Mouse (Mus musculus): ENCODE measurements around the gene Rmi2. TPM values are rescaled to one million over a fixed set of nuclear protein-coding genes. Genes with fewer than 3 reads are reported as not detected.

Rmi2 gene
- polyA plus RNA-seq, 1 experiment from 2014 or later = 0.70 TPM

GRCm38 (mm10) chr16:10821387-10821786 is 13.5 kb upstream of the Rmi2 start:
- Histone ChIP-seq H3K27ac (ENCODE audit: low read depth, low read length) (no peak overlapping the region), H3K9me3 (ENCODE audit: control insufficient read depth, low read length) (no peaks in the 10 kb centered on the region; the same call in 1 of the 2 replicates), H3K9ac (ENCODE audit: low read depth, low read length) (no peak overlapping the region), H3K4me2 (ENCODE audit: low read length) (no peak overlapping the region), H3K27me3 (replicated peaks; ENCODE audit: control insufficient read depth, insufficient read depth, low read length) (no peaks in the 10 kb centered on the region), H3K4me1 (ENCODE audit: control insufficient read depth, insufficient read depth, low read depth, low read length) (no peaks in the 10 kb centered on the region), H3K36me3 (ENCODE audit: control insufficient read depth, insufficient read depth, low read length) (no peaks in the 10 kb centered on the region), H3K4me3 (ENCODE audit: low read length) (no peak overlapping the region)
- ATAC-seq = no peak
- WGBS = 73% methylated on average over 4 of the region's 4 CpGs

DNA sequence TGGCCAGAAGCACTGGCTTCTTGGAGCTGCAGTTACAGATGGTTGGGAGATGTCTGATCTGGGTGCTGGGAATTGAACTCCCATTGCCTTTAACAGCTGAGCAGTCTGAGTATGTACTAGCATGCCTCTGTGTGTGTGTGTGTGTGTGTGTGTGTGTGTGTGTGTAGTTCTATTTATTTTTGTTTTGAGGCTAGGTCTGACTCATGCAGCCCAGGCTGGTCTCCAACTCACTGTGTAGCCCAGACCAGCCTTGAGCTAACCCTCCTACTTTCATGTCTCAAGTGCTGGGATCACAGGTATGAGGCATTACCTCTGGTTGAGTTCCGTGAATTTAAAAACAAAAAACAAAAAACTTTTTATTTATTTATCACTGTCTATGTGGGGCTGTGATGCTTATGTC is 10.3 kb upstream of the Rmi2 start:
- H3K27me3 ChIP-seq (replicated peaks; ENCODE audit: control insufficient read depth, insufficient read depth, low read length) = no peaks in the 10 kb centered on the region
- ATAC-seq = no peak
- H3K9ac ChIP-seq (ENCODE audit: low read depth, low read length) = no peak overlapping the region
- no peaks in the 10 kb centered on the region; the same call in 1 of the 2 replicates for H3K9me3 ChIP-seq (ENCODE audit: control insufficient read depth, low read length)
- no peaks in the 10 kb centered on the region for H3K36me3 ChIP-seq (ENCODE audit: control insufficient read depth, insufficient read depth, low read length)
- no peak overlapping the region for H3K4me3 ChIP-seq (ENCODE audit: low read length)
- no peaks in the 10 kb centered on the region for H3K4me1 ChIP-seq (ENCODE audit: control insufficient read depth, insufficient read depth, low read depth, low read length)
- H3K4me2 ChIP-seq (ENCODE audit: low read length) = no peak overlapping the region
- 86% methylated on average over 1 of the region's 1 CpGs for WGBS
- H3K27ac ChIP-seq (ENCODE audit: low read depth, low read length) = no peak overlapping the region

- Histone ChIP-seq H3K9me3 (ENCODE audit: control insufficient read depth, low read length) (no peaks in the 10 kb centered on the region; the same call in 1 of the 2 replicates), H3K4me3 (ENCODE audit: low read length) (no peak overlapping the region), H3K36me3 (ENCODE audit: control insufficient read depth, insufficient read depth, low read length) (no peaks in the 10 kb centered on the region), H3K27ac (ENCODE audit: low read depth, low read length) (no peak overlapping the region), H3K27me3 (replicated peaks; ENCODE audit: control insufficient read depth, insufficient read depth, low read length) (no peaks in the 10 kb centered on the region), H3K9ac (ENCODE audit: low read depth, low read length) (no peak overlapping the region), H3K4me2 (ENCODE audit: low read length) (no peak overlapping the region), H3K4me1 (ENCODE audit: control insufficient read depth, insufficient read depth, low read depth, low read length) (no peaks in the 10 kb centered on the region)
- no peak for ATAC-seq
- WGBS = 89% methylated on average over 4 of the region's 4 CpGs
These were observed 9.0 kb upstream of the Rmi2 start for GRCm38 (mm10) chr16:10825840-10826239.

GRCm38 (mm10) chr16:10827269-10827668 is 7.6 kb upstream of the Rmi2 start:
- no peak overlapping the region for H3K27ac ChIP-seq (ENCODE audit: low read depth, low read length)
- WGBS = 93% methylated on average over 9 of the region's 9 CpGs
- H3K4me1 ChIP-seq (ENCODE audit: control insufficient read depth, insufficient read depth, low read depth, low read length) = no peaks in the 10 kb centered on the region
- H3K9ac ChIP-seq (ENCODE audit: low read depth, low read length) = no peak overlapping the region
- no peak for ATAC-seq
- no peak overlapping the region for H3K4me3 ChIP-seq (ENCODE audit: low read length)
- no peak overlapping the region for H3K4me2 ChIP-seq (ENCODE audit: low read length)
- H3K27me3 ChIP-seq (replicated peaks; ENCODE audit: control insufficient read depth, insufficient read depth, low read length) = no peaks in the 10 kb centered on the region
- no peaks in the 10 kb centered on the region; the same call in 1 of the 2 replicates for H3K9me3 ChIP-seq (ENCODE audit: control insufficient read depth, low read length)
- H3K36me3 ChIP-seq (ENCODE audit: control insufficient read depth, insufficient read depth, low read length) = no peaks in the 10 kb centered on the region

DNA sequence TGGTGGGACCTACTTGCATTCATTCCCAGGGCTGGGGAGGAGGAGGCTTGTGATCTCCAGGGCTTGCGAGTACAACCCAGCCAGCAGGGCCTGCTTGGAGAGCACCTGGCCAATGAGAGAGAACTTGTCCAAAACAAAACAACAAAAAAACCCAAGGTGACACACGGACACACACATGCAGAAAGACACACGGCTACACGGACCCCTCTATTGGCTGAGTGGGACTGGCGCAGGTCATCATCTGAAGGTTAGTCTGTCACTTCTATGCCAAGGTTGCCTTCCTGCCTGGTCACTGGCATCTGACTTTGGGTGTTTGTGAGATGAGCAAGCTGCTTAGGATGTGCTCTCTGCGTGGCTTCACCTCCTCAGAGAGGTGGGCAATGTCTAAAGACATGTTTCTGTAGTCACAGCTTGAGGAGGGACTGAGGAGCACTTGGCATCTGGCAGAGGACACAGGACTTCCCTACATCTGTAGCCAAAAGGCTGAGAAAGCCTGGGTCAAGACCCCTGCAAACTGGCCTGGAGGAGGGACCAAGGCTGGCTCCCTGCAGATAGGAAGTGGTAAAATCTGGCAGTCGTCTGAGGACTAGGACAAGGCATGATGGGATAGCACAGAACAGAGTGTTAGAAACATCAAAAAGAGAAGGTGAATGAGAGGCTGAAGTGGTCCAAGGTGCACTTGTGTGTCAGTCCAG is 6.9 kb upstream of the Rmi2 start:
- no peak for ATAC-seq
- no peaks in the 10 kb centered on the region for H3K36me3 ChIP-seq (ENCODE audit: control insufficient read depth, insufficient read depth, low read length)
- no peak overlapping the region for H3K27ac ChIP-seq (ENCODE audit: low read depth, low read length)
- 88% methylated on average over 7 of the region's 7 CpGs for WGBS
- H3K4me3 ChIP-seq (ENCODE audit: low read length) = no peak overlapping the region
- H3K4me1 ChIP-seq (ENCODE audit: control insufficient read depth, insufficient read depth, low read depth, low read length) = no peaks in the 10 kb centered on the region
- H3K27me3 ChIP-seq (replicated peaks; ENCODE audit: control insufficient read depth, insufficient read depth, low read length) = no peaks in the 10 kb centered on the region
- no peak overlapping the region for H3K9ac ChIP-seq (ENCODE audit: low read depth, low read length)
- H3K4me2 ChIP-seq (ENCODE audit: low read length) = no peak overlapping the region
- no peaks in the 10 kb centered on the region; the same call in 1 of the 2 replicates for H3K9me3 ChIP-seq (ENCODE audit: control insufficient read depth, low read length)

DNA sequence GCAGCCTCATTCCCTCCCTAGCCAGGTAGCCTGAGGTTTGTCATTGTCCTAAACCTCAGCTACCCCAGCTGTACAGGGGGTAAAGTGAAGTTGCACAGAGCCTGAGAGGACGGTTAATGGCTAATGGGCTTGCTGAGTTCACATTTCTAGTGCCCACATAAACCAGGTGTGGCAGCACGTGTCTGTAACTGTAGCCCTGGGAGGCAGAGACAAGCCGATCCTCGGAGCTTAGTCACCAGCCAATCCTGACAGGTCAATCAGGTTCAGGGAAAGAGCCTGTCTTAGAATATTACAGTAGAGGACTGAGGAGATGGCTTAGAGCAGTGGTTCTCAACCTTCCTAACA is 6.4 kb upstream of the Rmi2 start:
- Histone ChIP-seq H3K9me3 (ENCODE audit: control insufficient read depth, low read length) (no peaks in the 10 kb centered on the region; the same call in 1 of the 2 replicates), H3K4me3 (ENCODE audit: low read length) (no peak overlapping the region), H3K4me2 (ENCODE audit: low read length) (no peak overlapping the region), H3K4me1 (ENCODE audit: control insufficient read depth, insufficient read depth, low read depth, low read length) (no peaks in the 10 kb centered on the region), H3K27ac (ENCODE audit: low read depth, low read length) (no peak overlapping the region), H3K27me3 (replicated peaks; ENCODE audit: control insufficient read depth, insufficient read depth, low read length) (no peaks in the 10 kb centered on the region), H3K9ac (ENCODE audit: low read depth, low read length) (no peak overlapping the region), H3K36me3 (ENCODE audit: control insufficient read depth, insufficient read depth, low read length) (no peaks in the 10 kb centered on the region)
- no peak for ATAC-seq
- 83% methylated on average over 4 of the region's 4 CpGs for WGBS

DNA sequence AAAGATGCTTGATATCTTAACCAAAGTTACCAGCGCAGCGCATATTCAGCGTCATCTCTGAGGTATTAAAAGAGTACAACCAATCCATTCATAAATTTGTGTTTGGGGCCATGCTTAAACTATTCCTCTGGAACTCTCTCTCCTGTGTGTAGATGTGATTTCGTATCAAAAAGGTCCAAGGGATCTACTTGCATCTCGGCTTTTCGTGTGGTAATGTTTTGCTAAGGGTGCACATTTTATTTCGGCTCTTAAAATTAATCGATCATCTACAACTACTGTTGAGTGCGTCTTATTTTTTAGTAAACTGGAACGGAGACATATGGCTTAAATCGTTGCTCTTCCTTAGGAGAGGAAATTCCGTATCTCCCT is 333 bp upstream of the Rmi2 start:
- Histone ChIP-seq H3K27ac (ENCODE audit: low read depth, low read length) (no peak overlapping the region), H3K9ac (ENCODE audit: low read depth, low read length) (no peak overlapping the region), H3K27me3 (replicated peaks; ENCODE audit: control insufficient read depth, insufficient read depth, low read length) (no peaks in the 10 kb centered on the region), H3K4me2 (ENCODE audit: low read length) (peak overlapping the region; percentile 99), H3K4me3 (ENCODE audit: low read length) (peak overlapping the region; percentile 86), H3K36me3 (ENCODE audit: control insufficient read depth, insufficient read depth, low read length) (no peaks in the 10 kb centered on the region), H3K9me3 (ENCODE audit: control insufficient read depth, low read length) (no peaks in the 10 kb centered on the region), H3K4me1 (ENCODE audit: control insufficient read depth, insufficient read depth, low read depth, low read length) (peaks cover 6% of the 10 kb centered on the region)
- WGBS = 8% methylated on average over 12 of the region's 12 CpGs
- no peak for ATAC-seq

- H3K9me3 ChIP-seq (ENCODE audit: control insufficient read depth, low read length) = no peaks in the 10 kb centered on the region
- no peaks in the 10 kb centered on the region for H3K27me3 ChIP-seq (replicated peaks; ENCODE audit: control insufficient read depth, insufficient read depth, low read length)
- H3K4me1 ChIP-seq (ENCODE audit: control insufficient read depth, insufficient read depth, low read depth, low read length) = peaks cover 6% of the 10 kb centered on the region
- H3K27ac ChIP-seq (ENCODE audit: low read depth, low read length) = no peak overlapping the region
- 93% methylated on average over 3 of the region's 3 CpGs for WGBS
- no peak for ATAC-seq
- no peak overlapping the region for H3K4me3 ChIP-seq (ENCODE audit: low read length)
- no peaks in the 10 kb centered on the region for H3K36me3 ChIP-seq (ENCODE audit: control insufficient read depth, insufficient read depth, low read length)
- H3K9ac ChIP-seq (ENCODE audit: low read depth, low read length) = no peak overlapping the region
- no peak overlapping the region for H3K4me2 ChIP-seq (ENCODE audit: low read length)
These were observed 1.5 kb downstream of the Rmi2 start for GRCm38 (mm10) chr16:10836388-10836787.

DNA sequence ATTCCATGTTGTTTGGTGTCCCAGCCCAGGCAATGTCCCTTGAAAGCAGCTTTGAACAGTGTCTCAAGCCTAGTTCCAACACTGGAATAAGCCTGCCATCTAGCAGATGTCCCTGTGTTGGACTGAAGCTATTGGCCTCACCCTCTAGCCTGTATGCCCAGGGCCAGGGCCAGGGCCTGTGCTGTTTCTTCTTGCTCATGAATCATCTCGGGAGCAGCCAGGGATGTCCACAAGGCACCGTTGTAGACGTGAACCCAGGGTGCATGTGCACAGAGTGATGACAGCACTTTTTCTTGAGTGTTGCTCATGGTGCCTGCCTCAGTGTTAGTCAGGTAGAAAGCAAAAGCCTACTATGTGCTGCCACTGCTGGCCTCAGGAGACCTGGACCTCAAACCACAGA is 2.4 kb downstream of the Rmi2 start:
- no peak overlapping the region for H3K9ac ChIP-seq (ENCODE audit: low read depth, low read length)
- H3K36me3 ChIP-seq (ENCODE audit: control insufficient read depth, insufficient read depth, low read length) = no peaks in the 10 kb centered on the region
- WGBS = 91% methylated on average over 3 of the region's 3 CpGs
- no peak overlapping the region for H3K27ac ChIP-seq (ENCODE audit: low read depth, low read length)
- H3K4me3 ChIP-seq (ENCODE audit: low read length) = no peak overlapping the region
- peaks cover 6% of the 10 kb centered on the region for H3K4me1 ChIP-seq (ENCODE audit: control insufficient read depth, insufficient read depth, low read depth, low read length)
- ATAC-seq = no peak
- no peaks in the 10 kb centered on the region for H3K27me3 ChIP-seq (replicated peaks; ENCODE audit: control insufficient read depth, insufficient read depth, low read length)
- H3K4me2 ChIP-seq (ENCODE audit: low read length) = no peak overlapping the region
- H3K9me3 ChIP-seq (ENCODE audit: control insufficient read depth, low read length) = no peaks in the 10 kb centered on the region

DNA sequence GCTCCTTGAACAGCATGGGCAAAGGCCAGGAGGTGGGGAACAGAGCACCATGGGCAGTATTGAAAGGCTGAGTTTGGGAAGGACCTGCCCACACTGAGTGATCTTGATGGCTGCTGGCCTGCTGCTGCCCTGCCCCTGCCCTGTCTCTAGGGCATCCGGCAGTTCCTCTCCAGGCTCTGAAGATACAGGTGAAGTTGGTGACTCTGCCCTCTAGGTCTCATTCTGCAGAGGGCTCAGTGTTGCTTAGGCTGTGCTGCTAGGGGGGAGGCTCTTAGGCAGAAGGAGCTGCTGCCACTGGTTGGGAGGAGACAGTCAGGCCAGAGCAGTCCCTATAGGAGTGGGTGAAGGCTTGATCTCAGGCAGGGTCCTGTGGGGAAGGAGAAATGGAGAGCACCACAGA is 3.0 kb downstream of the Rmi2 start:
- no peak overlapping the region for H3K4me2 ChIP-seq (ENCODE audit: low read length)
- peaks cover 6% of the 10 kb centered on the region for H3K4me1 ChIP-seq (ENCODE audit: control insufficient read depth, insufficient read depth, low read depth, low read length)
- WGBS = 50% methylated on average over 1 of the region's 1 CpGs
- no peaks in the 10 kb centered on the region for H3K27me3 ChIP-seq (replicated peaks; ENCODE audit: control insufficient read depth, insufficient read depth, low read length)
- no peaks in the 10 kb centered on the region for H3K36me3 ChIP-seq (ENCODE audit: control insufficient read depth, insufficient read depth, low read length)
- H3K9me3 ChIP-seq (ENCODE audit: control insufficient read depth, low read length) = no peaks in the 10 kb centered on the region
- no peak for ATAC-seq
- H3K9ac ChIP-seq (ENCODE audit: low read depth, low read length) = no peak overlapping the region
- H3K27ac ChIP-seq (ENCODE audit: low read depth, low read length) = no peak overlapping the region
- H3K4me3 ChIP-seq (ENCODE audit: low read length) = no peak overlapping the region

Data from hindbrain, embryonic 16.5 days (tissue).